Mouse (Mus musculus): ENCODE measurements around the gene Pced1b. TPM values are rescaled to one million over a fixed set of nuclear protein-coding genes. Genes with fewer than 3 reads are reported as not detected.
A peak's percentile ranks its signal among the peaks of the same experiment; 100 is the strongest.

Gene Pced1b
- polyA plus RNA-seq, 1 experiment from 2014 or later: 4.2 TPM

DNA sequence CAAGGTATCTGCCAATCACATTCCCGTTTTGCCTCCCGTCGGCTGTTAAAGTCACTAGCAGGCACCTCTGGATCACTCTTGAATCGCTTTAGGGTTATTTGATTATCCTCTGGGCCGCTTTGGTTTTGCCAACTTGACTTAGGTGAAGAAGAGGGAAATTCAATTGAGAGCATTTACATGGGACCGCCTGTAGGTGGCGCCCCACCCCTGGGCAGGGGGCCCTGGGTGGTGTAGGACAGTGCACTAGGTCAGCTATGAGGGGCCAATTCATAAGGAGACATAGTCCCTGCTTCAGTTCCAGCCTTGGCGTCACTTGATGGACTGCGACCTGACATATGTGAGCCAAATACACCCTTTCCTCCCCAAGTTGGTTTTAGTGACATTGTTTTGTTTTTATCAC, 10.0 kb upstream of the Pced1b start:
- WGBS: 48% methylated on average over 9 of the region's 9 CpGs

DNA sequence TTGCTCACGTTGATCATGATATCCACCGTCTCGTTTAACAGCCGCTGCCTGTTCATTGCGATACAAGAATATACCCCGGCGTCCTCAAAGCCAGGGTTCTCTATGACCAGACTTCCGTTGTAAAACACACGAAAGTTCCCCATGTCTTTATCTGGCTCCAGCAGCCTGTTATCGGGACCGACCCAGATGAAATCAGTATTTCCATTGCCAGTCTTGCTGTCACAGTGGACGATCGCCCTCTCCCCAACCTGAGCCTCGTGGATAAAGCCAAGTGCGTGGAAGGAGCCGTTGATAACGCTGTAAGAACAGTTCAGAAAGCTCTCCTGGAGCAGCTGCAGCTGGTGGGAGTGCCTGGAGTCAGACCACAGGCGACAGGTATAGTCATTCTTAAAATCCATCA, 1.5 kb upstream of the Pced1b start:
- no peak overlapping the region for H3K27ac ChIP-seq
- WGBS: 86% methylated on average over 18 of the region's 18 CpGs
- peaks cover 8% of the 10 kb centered on the region; the same call in 1 of the 2 replicates for H3K4me1 ChIP-seq
- H3K4me3 ChIP-seq (replicated peaks): no peak overlapping the region
- H3K4me2 ChIP-seq: no peak overlapping the region
- H3K9me3 ChIP-seq: no peaks in the 10 kb centered on the region
- H3K9ac ChIP-seq: no peak overlapping the region
- ATAC-seq (ENCODE audit: low FRiP score): no peak
- no peaks in the 10 kb centered on the region for H3K36me3 ChIP-seq (replicated peaks)
- H3K27me3 ChIP-seq: peaks cover 17% of the 10 kb centered on the region

More for the DNA sequence above, 10.0 kb upstream of the Pced1b start:
- Histone ChIP-seq H3K4me1 (no peaks in the 10 kb centered on the region), H3K4me2 (no peak overlapping the region), H3K27me3 (no peaks in the 10 kb centered on the region), H3K4me3 (replicated peaks) (no peak overlapping the region), H3K9me3 (no peaks in the 10 kb centered on the region), H3K27ac (no peak overlapping the region), H3K36me3 (replicated peaks) (no peaks in the 10 kb centered on the region), H3K9ac (no peak overlapping the region)
- no peak for ATAC-seq (ENCODE audit: low FRiP score)

DNA sequence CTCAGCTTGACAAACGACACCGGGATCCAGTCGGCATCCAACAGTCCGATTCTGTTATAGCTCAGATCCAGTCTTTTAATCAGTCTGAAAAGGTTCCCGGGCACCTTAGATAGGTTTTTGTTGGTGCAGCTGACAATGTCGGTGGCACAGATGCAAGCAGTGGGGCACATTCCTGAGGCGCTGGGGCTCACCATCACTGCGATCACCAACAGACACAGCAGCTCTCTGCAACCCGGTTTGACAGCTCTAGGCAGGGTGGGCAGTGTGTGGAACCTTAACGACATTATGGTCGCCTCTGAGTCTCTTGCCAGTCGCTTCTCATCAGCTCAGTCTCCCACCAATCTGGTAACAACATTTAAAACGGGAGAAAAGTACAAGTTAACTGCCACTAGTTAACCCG, 651 bp upstream of the Pced1b start:
- Histone ChIP-seq H3K4me1 (peaks cover 8% of the 10 kb centered on the region; the same call in 1 of the 2 replicates), H3K9ac (no peak overlapping the region), H3K9me3 (no peaks in the 10 kb centered on the region), H3K27ac (no peak overlapping the region), H3K4me2 (peak overlapping the region; percentile 89), H3K4me3 (replicated peaks) (peak overlapping the region; percentile 84; the same call in 1 of the 2 replicates), H3K27me3 (peaks cover 17% of the 10 kb centered on the region), H3K36me3 (replicated peaks) (no peaks in the 10 kb centered on the region)
- no peak for ATAC-seq (ENCODE audit: low FRiP score)
- WGBS: 28% methylated on average over 14 of the region's 14 CpGs

DNA sequence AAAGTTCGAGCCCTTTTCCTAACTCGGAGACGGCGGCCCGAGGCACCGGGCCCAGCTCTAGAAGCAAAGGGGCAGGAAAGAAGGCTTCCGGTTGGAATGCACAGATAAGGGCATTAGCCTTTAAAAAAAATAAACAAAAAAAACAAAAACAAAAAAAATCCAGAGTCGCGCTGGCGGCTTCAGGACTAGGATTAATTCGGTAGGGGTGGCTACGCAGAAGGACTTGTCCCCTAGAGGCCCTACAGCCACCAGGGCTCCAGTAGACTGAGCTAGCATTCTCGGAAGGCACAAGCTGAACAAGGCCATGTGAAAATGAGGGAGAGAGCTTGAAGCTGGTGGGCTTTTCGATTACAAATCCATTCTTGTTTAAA, 869 bp downstream of the Pced1b start:
- peaks cover 17% of the 10 kb centered on the region for H3K27me3 ChIP-seq
- peak; percentile 31; the same call in 1 of the 2 replicates for ATAC-seq (ENCODE audit: low FRiP score)
- no peaks in the 10 kb centered on the region for H3K36me3 ChIP-seq (replicated peaks)
- WGBS: 1% methylated on average over 14 of the region's 14 CpGs
- peaks cover 8% of the 10 kb centered on the region; the same call in 1 of the 2 replicates for H3K4me1 ChIP-seq
- peak overlapping the region; percentile 89 for H3K4me2 ChIP-seq
- peak overlapping the region; percentile 77 for H3K27ac ChIP-seq
- peak overlapping the region; percentile 84 for H3K4me3 ChIP-seq (replicated peaks)
- peak overlapping the region; percentile 87 for H3K9ac ChIP-seq
- no peaks in the 10 kb centered on the region for H3K9me3 ChIP-seq

DNA sequence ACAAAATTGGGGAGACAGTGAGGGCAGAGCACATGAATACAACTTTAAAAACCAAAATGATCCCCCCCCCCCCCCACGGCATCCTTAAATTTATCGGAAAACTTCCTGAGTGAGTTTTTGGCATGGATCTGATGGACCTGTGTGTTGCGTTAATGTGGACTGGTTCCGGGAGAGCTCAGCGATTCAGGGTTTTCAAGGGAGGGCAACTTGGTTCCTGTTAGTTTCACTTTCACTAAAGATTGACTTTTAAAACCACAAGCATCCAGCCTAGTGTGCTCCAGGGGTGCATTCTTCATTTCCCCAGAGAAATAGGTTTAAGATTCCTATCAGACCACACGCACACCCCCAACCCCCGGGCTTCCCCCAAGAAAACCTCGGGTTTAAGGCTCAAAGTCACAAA, 1.4 kb downstream of the Pced1b start:
- Histone ChIP-seq H3K27me3 (peaks cover 17% of the 10 kb centered on the region), H3K9me3 (no peaks in the 10 kb centered on the region), H3K4me3 (replicated peaks) (peak overlapping the region; percentile 84), H3K9ac (0 out of 2 replicates have a peak overlapping the region, but pooled peaks have one; percentile 87), H3K4me2 (peak overlapping the region; percentile 89), H3K27ac (no peak overlapping the region), H3K4me1 (peaks cover 8% of the 10 kb centered on the region; the same call in 1 of the 2 replicates), H3K36me3 (replicated peaks) (no peaks in the 10 kb centered on the region)
- ATAC-seq (ENCODE audit: low FRiP score): no peak
- 53% methylated on average over 8 of the region's 8 CpGs for WGBS

DNA sequence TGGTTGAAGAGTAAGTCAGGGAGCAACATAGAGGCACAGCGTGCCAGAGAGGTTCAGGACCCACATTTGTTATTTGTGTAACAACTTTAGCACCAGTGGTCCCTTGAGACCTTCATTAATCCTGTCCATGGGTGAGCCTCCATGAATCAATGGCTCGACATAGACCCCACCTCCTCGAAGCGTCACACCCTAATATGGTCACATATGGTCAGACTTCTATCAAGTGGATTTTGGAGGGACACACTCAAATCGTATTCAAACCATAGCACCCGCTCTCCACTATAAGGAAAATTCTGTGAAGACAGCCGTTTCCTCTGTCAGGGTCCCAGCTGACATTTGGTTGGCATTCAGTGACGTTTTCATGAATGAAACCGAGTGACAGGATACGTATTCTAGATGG, 2.4 kb downstream of the Pced1b start:
- no peaks in the 10 kb centered on the region for H3K36me3 ChIP-seq (replicated peaks)
- no peak overlapping the region for H3K4me3 ChIP-seq (replicated peaks)
- WGBS: 96% methylated on average over 10 of the region's 10 CpGs
- H3K9ac ChIP-seq: no peak overlapping the region
- no peak for ATAC-seq (ENCODE audit: low FRiP score)
- H3K9me3 ChIP-seq: no peaks in the 10 kb centered on the region
- H3K4me2 ChIP-seq: no peak overlapping the region
- peaks cover 8% of the 10 kb centered on the region; the same call in 1 of the 2 replicates for H3K4me1 ChIP-seq
- peaks cover 17% of the 10 kb centered on the region for H3K27me3 ChIP-seq
- no peak overlapping the region for H3K27ac ChIP-seq

DNA sequence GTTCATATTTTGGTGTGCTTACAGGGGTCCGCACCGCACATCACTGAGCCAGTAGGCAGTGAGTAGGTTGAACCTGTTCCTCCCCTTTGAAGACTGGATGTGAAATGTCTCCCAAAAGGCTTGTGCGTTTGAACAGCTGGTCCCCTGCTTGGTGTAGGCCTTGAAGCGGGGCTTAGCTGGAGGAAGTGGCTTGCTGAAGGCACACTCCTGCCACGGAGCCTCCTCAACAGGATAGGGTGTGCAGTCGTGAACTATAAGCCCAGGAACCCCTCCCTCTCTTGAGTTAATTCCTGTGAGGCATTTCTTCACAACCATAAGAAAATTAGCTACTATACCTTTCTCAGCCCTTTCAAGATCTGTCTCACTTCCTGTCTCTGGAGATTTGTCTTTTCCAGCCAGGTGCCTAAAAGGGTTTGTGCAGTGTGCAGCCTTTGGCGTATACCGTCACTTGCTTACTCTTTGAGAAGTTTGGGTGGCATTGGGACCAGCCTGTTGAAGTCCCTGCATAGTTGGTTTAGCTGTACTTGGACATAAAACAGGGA, 5.7 kb downstream of the Pced1b start:
- 89% methylated on average over 8 of the region's 8 CpGs for WGBS
- Histone ChIP-seq H3K4me2 (no peak overlapping the region), H3K9ac (no peak overlapping the region), H3K9me3 (no peaks in the 10 kb centered on the region), H3K4me3 (replicated peaks) (no peak overlapping the region), H3K36me3 (replicated peaks) (no peaks in the 10 kb centered on the region), H3K27ac (no peak overlapping the region), H3K27me3 (no peaks in the 10 kb centered on the region), H3K4me1 (peaks cover 8% of the 10 kb centered on the region; the same call in 1 of the 2 replicates)
- no peak for ATAC-seq (ENCODE audit: low FRiP score)

DNA sequence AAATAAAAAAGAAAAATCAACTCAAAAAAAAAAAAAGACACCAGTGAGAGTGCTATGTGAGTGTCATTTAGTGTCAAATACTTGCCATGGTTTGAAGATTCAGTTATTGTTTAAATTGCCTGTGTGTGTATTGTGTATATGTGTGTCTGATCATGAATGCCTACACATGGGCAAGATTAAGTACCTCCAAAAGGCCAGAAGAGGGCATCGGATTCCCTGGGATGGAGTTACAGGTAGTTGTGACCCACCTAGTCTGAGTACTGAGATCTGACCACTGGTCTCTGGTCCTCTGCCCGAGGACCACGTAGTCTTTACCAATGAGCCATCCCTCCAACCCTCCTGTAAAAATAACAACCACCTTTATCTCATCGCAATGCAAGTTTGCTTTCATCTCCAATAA, 7.5 kb downstream of the Pced1b start:
- Histone ChIP-seq H3K9me3 (no peaks in the 10 kb centered on the region), H3K36me3 (replicated peaks) (no peaks in the 10 kb centered on the region), H3K4me2 (no peak overlapping the region), H3K27ac (no peak overlapping the region), H3K4me1 (no peaks in the 10 kb centered on the region), H3K9ac (no peak overlapping the region), H3K27me3 (no peaks in the 10 kb centered on the region), H3K4me3 (replicated peaks) (no peak overlapping the region)
- ATAC-seq (ENCODE audit: low FRiP score): no peak
- 88% methylated on average over 4 of the region's 4 CpGs for WGBS

DNA sequence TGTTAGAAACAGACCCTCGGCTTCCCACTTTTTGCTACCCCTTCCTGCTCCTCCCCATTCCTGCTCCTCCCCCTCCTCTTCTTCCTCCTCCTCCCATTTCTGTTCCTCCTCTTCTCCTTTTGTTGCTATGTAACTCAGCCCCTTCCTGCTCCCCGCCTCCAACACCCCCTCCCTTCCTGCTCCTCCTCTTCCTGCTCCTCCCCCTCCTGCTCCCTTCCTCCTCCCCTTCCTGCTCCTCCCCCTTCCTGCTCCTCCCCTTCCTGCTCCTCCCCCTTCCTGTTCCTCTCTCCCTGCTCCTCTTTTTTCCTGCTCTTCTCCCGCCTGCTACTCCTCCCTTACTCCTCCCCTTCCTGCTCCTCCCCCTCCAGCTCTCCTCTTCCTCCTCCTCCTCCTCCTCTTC, 8.9 kb downstream of the Pced1b start:
- H3K4me3 ChIP-seq (replicated peaks): no peak overlapping the region
- ATAC-seq (ENCODE audit: low FRiP score): no peak
- no peaks in the 10 kb centered on the region for H3K27me3 ChIP-seq
- H3K4me1 ChIP-seq: no peaks in the 10 kb centered on the region
- no peak overlapping the region for H3K4me2 ChIP-seq
- 93% methylated on average over 3 of the region's 3 CpGs for WGBS
- no peaks in the 10 kb centered on the region for H3K9me3 ChIP-seq
- no peak overlapping the region for H3K27ac ChIP-seq
- no peak overlapping the region for H3K9ac ChIP-seq
- no peaks in the 10 kb centered on the region for H3K36me3 ChIP-seq (replicated peaks)

DNA sequence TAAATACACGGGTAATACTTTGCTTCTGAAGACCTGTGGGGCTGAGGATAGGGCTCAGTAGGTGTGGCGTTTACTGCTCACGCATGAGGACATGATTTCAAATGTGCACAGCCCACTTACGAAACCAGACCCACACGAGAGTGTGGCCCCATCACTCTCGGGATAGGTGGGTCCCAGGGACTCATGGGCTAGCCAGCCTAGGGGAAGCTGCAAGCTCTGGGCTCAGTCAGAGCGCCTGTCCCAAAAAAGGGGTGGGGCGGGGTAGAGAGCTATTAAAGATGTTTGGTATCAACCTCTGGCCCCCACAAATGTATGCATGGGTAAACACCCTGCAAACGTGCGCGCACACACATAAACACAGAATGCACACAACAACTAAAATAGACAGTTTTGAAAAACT, 9.5 kb downstream of the Pced1b start:
- H3K9me3 ChIP-seq: no peaks in the 10 kb centered on the region
- 91% methylated on average over 11 of the region's 11 CpGs for WGBS
- H3K4me3 ChIP-seq (replicated peaks): no peak overlapping the region
- no peak for ATAC-seq (ENCODE audit: low FRiP score)
- no peaks in the 10 kb centered on the region for H3K4me1 ChIP-seq
- no peak overlapping the region for H3K9ac ChIP-seq
- H3K4me2 ChIP-seq: no peak overlapping the region
- H3K27me3 ChIP-seq: no peaks in the 10 kb centered on the region
- no peak overlapping the region for H3K27ac ChIP-seq
- no peaks in the 10 kb centered on the region for H3K36me3 ChIP-seq (replicated peaks)

DNA sequence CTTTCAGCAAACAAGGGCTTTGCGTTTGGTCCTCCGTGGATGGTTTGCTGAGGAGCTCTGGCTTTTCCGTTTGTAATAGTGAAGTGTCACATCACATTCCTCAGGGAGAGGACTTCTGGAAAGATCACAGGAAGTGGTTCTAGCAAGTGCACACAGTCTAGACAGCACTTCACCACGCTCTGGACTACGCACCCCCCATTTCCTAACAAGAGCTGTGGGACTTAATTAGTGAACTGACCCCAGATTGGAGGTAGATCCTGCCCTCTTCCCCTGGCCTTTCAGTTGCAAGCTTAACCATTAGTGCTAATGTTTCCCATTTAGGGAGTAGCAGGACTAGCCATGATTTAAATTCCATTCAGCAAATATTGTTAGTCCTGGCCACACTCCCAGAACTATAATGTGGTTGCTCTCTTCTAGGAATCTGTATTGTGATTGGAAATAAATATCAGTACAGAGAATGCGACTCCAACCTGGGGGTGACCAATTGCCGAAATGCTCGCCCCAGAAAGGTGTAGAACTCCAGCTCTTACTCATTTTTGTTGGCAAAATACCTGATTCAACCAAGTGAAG, 10.4 kb downstream of the Pced1b start:
- H3K27me3 ChIP-seq: no peaks in the 10 kb centered on the region
- no peak overlapping the region for H3K4me2 ChIP-seq
- H3K36me3 ChIP-seq (replicated peaks): no peaks in the 10 kb centered on the region
- 86% methylated on average over 8 of the region's 8 CpGs for WGBS
- no peak overlapping the region for H3K27ac ChIP-seq
- H3K4me3 ChIP-seq (replicated peaks): no peak overlapping the region
- no peak for ATAC-seq (ENCODE audit: low FRiP score)
- no peaks in the 10 kb centered on the region for H3K4me1 ChIP-seq
- H3K9me3 ChIP-seq: no peaks in the 10 kb centered on the region
- H3K9ac ChIP-seq: no peak overlapping the region

DNA sequence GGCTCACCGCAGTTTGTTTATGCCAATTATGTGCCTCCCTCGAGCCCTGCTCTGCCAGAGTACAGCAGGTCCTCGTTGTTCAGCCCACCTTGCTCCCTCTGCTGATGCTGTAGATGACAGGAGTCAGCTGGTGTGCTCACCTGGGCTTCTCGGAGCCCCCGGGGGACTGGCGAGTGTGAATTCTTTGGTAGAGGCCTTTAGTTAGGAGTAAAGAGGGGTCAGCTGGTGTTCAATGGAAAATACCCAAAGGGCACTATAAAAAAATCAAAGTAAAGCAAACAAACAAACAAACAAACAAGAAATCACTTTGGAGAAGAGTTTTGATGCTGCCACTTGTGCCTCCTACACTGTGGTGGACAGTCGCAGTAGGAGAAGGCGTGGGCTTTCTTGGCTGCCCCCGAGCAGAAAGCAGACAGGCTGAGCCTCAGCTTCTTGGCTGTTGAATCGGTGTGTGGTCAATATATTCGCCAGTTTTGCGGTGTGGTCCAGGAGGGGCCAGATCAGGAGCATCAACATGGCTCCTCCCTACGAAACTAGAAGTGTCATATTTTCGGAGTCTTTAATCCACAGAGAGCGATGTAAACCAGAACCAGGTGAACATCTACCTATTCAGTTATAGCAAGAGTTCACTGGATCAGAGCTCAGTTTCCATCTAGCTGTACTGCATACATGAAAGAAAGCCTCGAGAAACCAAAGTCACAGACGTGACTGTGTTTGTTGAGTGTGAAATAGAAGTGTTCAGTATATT, 11.8 kb downstream of the Pced1b start:
- no peaks in the 10 kb centered on the region for H3K4me1 ChIP-seq
- H3K27me3 ChIP-seq: no peaks in the 10 kb centered on the region
- no peaks in the 10 kb centered on the region for H3K9me3 ChIP-seq
- no peak overlapping the region for H3K4me2 ChIP-seq
- H3K27ac ChIP-seq: no peak overlapping the region
- H3K9ac ChIP-seq: no peak overlapping the region
- no peak overlapping the region for H3K4me3 ChIP-seq (replicated peaks)
- H3K36me3 ChIP-seq (replicated peaks): no peaks in the 10 kb centered on the region
- no peak for ATAC-seq (ENCODE audit: low FRiP score)
- 87% methylated on average over 17 of the region's 17 CpGs for WGBS

DNA sequence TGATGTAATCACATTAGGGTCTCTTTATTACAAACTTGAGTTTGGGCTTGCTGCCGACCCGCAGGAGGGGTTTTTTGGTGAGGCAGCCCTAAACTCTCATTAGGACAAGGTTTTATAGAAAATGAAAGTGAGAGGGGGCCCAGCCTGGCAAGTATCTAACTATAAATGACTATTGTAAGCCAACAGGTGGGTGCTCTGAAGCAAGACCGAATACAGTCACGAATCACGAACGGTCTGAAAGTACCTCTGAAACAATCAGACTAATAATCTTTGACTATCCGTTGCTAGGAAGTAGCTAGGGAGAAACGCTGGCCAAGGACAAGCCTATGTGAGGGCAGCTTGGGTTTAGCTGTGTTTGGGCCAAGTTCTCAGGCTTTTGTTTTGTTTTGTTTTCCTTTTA, 12.4 kb downstream of the Pced1b start:
- no peak overlapping the region for H3K4me2 ChIP-seq
- H3K9ac ChIP-seq: no peak overlapping the region
- H3K27me3 ChIP-seq: no peaks in the 10 kb centered on the region
- H3K36me3 ChIP-seq (replicated peaks): no peaks in the 10 kb centered on the region
- no peak for ATAC-seq (ENCODE audit: low FRiP score)
- 84% methylated on average over 8 of the region's 8 CpGs for WGBS
- no peak overlapping the region for H3K4me3 ChIP-seq (replicated peaks)
- H3K27ac ChIP-seq: no peak overlapping the region
- no peaks in the 10 kb centered on the region for H3K9me3 ChIP-seq
- no peaks in the 10 kb centered on the region for H3K4me1 ChIP-seq
